Mouse (Mus musculus) adrenal gland (tissue): ENCODE results near the gene Mxra7.
"Not testable (repeated sequence)": the region's sequence is repeated elsewhere in the genome, so short reads cannot be mapped to it uniquely, and the experiment has no call there.

Experiments
- intact Hi-C: fragments of 180-260 bp; cut with DNase I; formaldehyde crosslinking; loops from one replicate; pipeline ENCODE4 v1.15.1; 2025
- long read RNA-seq, 2 experiments: library from polyadenylated mRNA; unstranded; transcript quantifications; one replicate each; pipeline ENCODE4 v2.0.0; 2020; ENCODE audit warnings: borderline replicate concordance in 1 of 2; ENCODE audit not compliant: insufficient replicate concordance in 1 of 2

The Mxra7 gene
- long read RNA-seq, experiment 1, transcript Mxra7-201 (4 exons, 2,063 nt), result major isoform, 59 of 96 reads
- long read RNA-seq, experiment 1, transcript Mxra7-202 (5 exons, 757 nt), result minor isoform, 6 of 96 reads
- long read RNA-seq, experiment 1, partial matches to known transcripts, result 3 of 96 reads
- long read RNA-seq, experiment 1, other reads (novel, unspliced or antisense), result 28 of 96 reads
- long read RNA-seq, experiment 2, transcript Mxra7-202 (5 exons, 757 nt), result minor isoform, 11 of 196 reads
- long read RNA-seq, experiment 2, transcript Mxra7-201 (4 exons, 2,063 nt), result major isoform, 136 of 196 reads
- long read RNA-seq, experiment 2, partial matches to known transcripts, result 6 of 196 reads
- long read RNA-seq, experiment 2, other reads (novel, unspliced or antisense), result 43 of 196 reads

GRCm38 (mm10) chr11:116827534-116828165 is at the start of gene Mxra7:
Mxra7 (minus strand) TSS chr11:116828046.
- intact Hi-C loops, result no loop called here

GRCm38 (mm10) chr11:116873987-116874386 is 46.1 kb upstream of the Mxra7 start:
- intact Hi-C loops, result no loop called here

GRCm38 (mm10) chr11:116871538-116871937 is 43.7 kb upstream of the Mxra7 start:
- intact Hi-C loops, result no loop called here

- intact Hi-C loops, result no loop called here
Observed at GRCm38 (mm10) chr11:116869641-116870040, 41.8 kb upstream of the Mxra7 start.

GRCm38 (mm10) chr11:116869223-116869622 is 41.4 kb upstream of the Mxra7 start:
- intact Hi-C loops, result no loop called here

GRCm38 (mm10) chr11:116868129-116868528 is 40.3 kb upstream of the Mxra7 start:
- intact Hi-C loops, result no loop called here

- intact Hi-C loops, result no loop called here
Observed at GRCm38 (mm10) chr11:116865945-116866585, 38.2 kb upstream of the Mxra7 start.

GRCm38 (mm10) chr11:116864444-116864843 is 36.6 kb upstream of the Mxra7 start:
- intact Hi-C loops, result no loop called here

- intact Hi-C loops, result no loop called here
Observed at GRCm38 (mm10) chr11:116857183-116857850, 29.5 kb upstream of the Mxra7 start.

- intact Hi-C loops, result no loop called here
Observed at GRCm38 (mm10) chr11:116854279-116854678, 26.4 kb upstream of the Mxra7 start.

- intact Hi-C loops, result no loop called here
Observed at GRCm38 (mm10) chr11:116853512-116853928, 25.7 kb upstream of the Mxra7 start.

GRCm38 (mm10) chr11:116852891-116853511 is 25.2 kb upstream of the Mxra7 start, which contains the start of gene Srsf2:
Srsf2 (minus strand) TSS chr11:116853094.
- intact Hi-C loops, result no loop called here

- intact Hi-C loops, result no loop called here
Observed at GRCm38 (mm10) chr11:116852291-116852890, 24.5 kb upstream of the Mxra7 start, which contains the start of gene Mfsd11. Mfsd11 (plus strand) TSS chr11:116852440.

- intact Hi-C loops, result no loop called here
Observed at GRCm38 (mm10) chr11:116851576-116852290, 23.9 kb upstream of the Mxra7 start.

- intact Hi-C loops, result no loop called here
Observed at GRCm38 (mm10) chr11:116850833-116851477, 23.1 kb upstream of the Mxra7 start.

- intact Hi-C loops, result no loop called here
Observed at GRCm38 (mm10) chr11:116850085-116850484, 22.2 kb upstream of the Mxra7 start.

GRCm38 (mm10) chr11:116849587-116849986 is 21.7 kb upstream of the Mxra7 start:
- intact Hi-C loops, result no loop called here

- intact Hi-C loops, result not testable (repeated sequence)
Observed at GRCm38 (mm10) chr11:116848877-116849178, 21.0 kb upstream of the Mxra7 start.

GRCm38 (mm10) chr11:116848086-116848876 is 20.4 kb upstream of the Mxra7 start:
- intact Hi-C loops, result no loop called here
